Mouse (Mus musculus): ENCODE results near the gene Capza1.

- no peak for TF ChIP-seq POLR2A (IDR thresholded peaks at IDR 0.05; ENCODE audit: control insufficient read depth, extremely low read depth, insufficient read depth, low read length, poor library complexity)
- TF ChIP-seq CTCF (IDR thresholded peaks at IDR 0.05; ENCODE audit: borderline replicate concordance, control insufficient read depth, extremely low read depth, insufficient read depth, low read length, poor library complexity): no peak
These were observed 72.6 kb downstream of the Capza1 start for GRCm38 (mm10) chr3:104791671-104792070.
